Mouse (Mus musculus) kidney, postnatal 4 days (tissue): ENCODE results near the gene 1110008P14Rik.
"Not testable (repeated sequence)": the region's sequence is repeated elsewhere in the genome, so short reads cannot be mapped to it uniquely, and the experiment has no call there.

ENCODE experiments used
- DNase-seq, 2 experiments: peaks; one replicate each; pipeline ENCODE4 v3.0.0; 2021; ENCODE audit warnings: mixed read lengths in 2 of 2

1110008P14Rik gene

DNA sequence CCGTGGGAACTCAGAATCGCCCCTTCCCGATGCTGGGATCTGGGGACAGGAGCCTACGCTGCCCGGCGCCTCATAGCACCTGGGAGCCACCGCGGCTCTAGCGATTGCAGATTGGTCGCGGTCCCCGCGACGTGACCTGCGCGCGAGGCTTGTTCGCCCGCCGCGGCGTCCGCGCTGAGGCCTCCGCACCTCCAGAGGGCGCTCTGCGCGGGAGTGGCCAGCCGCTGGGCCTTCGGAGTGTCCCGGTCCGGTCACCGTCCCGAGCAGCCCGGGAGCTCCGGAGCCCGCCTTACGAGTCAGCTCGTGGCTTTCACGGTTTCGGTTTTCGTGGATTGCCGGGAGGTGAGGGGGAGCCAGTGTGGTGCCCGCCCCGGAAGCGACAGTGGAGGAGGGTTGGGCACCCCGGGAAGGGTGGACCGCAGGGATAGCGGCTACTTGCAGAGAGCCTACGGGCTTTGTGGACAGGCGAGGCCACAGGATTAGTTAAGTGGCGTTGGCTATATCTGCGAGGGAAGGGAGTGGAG, 18.9 kb downstream of the 1110008P14Rik start:
- peak; percentile 93 to 95 for DNase-seq

- not testable (repeated sequence) for DNase-seq
Observed at GRCm38 (mm10) chr2:32362274-32362673, 19.5 kb downstream of the 1110008P14Rik start.

- peak; percentile 80 to 87 for DNase-seq
Observed at GRCm38 (mm10) chr2:32361437-32361836, 20.3 kb downstream of the 1110008P14Rik start.

- DNase-seq = peak; percentile 78 to 86
Observed at GRCm38 (mm10) chr2:32360741-32361140, 21.0 kb downstream of the 1110008P14Rik start.

DNA sequence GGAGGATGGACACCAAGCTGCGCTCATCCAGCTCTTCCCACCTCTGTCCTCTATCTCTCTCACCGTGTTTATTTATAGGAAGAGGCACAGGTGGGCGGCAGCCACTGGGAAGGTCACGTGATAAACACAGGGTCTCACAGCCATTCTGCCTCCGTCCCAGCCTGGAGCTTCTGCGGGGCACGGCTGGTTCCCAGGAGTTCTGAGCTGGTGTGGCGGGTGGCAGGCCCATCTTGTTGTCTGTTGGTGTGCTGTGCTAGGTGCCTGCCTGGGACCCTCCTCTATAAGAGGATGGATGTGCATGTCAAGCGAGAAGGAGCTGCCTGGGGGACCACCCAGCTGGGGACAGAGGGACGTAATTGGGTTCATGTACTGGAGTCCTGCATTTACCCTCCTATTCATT, 23.4 kb downstream of the 1110008P14Rik start:
- no peak for DNase-seq

DNA sequence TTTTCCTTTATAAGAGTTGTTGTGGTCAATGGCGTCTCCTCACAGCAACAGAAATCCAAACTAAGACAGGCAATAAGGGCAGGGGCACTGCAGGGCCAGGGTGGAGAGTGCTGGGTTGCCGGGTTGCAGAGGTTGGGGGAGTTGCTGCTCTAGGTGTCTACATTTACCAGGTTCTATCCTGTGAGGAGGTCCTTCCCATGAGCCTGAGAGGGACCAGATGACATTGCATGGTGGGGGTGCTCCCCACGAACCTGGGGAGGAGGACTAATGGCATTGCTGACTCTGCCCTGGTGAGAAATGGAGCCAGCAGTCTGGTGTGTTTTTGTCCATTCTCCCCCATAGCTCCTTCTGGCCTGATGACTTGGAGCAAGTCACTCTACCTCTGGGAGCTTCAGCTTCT, 24.0 kb downstream of the 1110008P14Rik start:
- DNase-seq = no peak

DNA sequence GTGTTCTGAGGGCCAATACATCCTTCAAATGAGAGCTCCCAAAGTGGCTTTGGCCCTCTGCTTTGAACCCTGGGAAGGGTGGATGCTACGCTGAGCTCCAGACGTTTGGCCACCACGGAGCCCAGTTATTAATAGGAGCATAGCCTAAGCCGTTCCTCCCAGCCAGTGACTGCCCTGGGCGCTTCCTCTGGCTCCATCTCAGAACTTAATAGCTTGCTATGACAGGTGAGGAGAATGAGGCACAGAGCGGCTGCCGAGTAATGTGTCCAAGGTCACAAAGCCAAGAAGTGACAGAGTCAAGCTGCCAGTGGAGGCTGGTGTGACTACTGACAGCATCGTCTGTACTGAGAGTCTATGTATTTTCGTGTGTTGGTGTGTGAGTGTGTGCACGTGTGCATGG, 25.5 kb downstream of the 1110008P14Rik start:
- DNase-seq = no peak

GRCm38 (mm10) chr2:32354336-32354895, 27.3 kb downstream of the 1110008P14Rik start:
- no peak for DNase-seq

GRCm38 (mm10) chr2:32353836-32354235, 27.9 kb downstream of the 1110008P14Rik start:
- no peak for DNase-seq

- peak; percentile 94 to 95 for DNase-seq
Observed at GRCm38 (mm10) chr2:32353007-32353542, 28.7 kb downstream of the 1110008P14Rik start, which contains the start of gene Dnm1. Gene Dnm1, minus strand, starts transcription at chr2:32353338.

- DNase-seq = peak; percentile 56 to 71
Observed at GRCm38 (mm10) chr2:32352151-32353006, 29.4 kb downstream of the 1110008P14Rik start, which contains the start of gene Ciz1. Gene Ciz1, plus strand, starts transcription at chr2:32352327.

DNA sequence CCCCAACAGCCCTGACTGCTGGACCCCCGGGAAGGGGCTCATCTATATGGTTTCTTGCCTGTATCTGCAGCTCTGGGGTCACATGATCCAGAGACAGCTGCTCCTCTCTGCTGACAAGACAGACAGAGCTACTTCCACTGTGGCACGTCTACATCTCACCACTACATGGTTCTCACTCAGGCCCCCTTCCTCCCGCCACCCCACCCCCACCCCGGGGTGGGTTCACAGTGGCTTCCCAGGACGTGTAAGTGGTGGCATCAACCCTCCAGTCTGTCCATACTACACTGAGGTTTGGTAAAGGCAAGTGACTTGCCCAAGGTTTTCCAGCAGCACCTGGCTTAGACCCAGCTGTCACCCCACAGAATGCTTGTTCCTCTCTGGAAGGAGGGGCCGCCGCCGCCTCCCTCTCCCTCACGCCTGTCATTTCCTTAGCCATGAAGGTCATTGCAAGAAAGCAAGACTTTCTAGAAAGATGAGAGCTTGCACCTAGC, 30.2 kb downstream of the 1110008P14Rik start:
- no peak for DNase-seq

DNA sequence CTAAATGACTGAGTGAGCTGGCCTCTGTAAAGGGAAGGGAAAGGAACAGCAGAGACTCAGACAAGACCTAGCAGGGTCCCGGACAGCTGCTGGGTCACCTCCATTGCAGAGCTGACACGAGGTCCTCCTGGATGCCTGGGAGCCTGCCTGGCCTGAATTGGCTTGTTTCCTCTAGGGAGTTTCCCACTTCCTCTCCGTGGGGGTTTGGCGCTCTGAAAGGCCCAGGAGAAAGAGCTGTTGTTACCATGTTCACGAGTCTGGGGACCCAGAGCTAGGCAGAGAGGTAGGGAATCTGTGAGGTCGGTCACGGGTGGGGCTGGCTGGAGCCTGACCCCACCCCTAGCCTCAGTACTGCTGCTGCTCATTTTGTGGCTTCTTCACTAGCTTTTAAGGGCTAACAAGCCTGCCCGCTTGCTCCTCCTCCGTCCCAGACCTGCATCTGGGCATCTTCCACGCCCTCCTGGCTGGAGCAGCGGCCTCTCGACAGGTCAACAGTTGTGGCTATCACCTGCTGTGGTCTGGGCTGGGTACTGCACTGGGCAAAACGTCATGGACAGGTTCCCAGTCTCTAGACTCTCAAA, 31.2 kb downstream of the 1110008P14Rik start:
- DNase-seq = peak in 1 of 2 experiments; percentile 34

- no peak for DNase-seq
Observed at GRCm38 (mm10) chr2:32349625-32350255, 32.0 kb downstream of the 1110008P14Rik start.

DNA sequence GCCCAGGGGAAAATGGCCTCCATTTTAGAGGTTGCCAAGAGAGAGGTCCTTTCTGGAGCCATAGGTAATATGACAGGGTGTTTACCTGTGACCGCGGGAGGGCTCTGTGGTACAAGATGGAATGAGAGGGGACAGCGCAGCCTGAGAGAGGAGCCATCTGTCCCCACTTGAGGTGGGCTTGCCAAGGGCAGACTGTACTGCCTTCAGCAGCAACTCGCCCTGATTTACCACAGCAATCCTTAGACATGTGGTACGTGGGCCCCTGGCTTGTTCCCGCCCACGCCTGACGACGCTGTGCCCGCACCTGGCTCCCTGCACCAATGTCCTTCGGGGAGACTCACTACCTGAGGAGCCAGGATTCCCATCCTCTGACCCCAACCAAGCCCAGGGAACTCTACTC, 33.4 kb downstream of the 1110008P14Rik start:
- DNase-seq = no peak

DNA sequence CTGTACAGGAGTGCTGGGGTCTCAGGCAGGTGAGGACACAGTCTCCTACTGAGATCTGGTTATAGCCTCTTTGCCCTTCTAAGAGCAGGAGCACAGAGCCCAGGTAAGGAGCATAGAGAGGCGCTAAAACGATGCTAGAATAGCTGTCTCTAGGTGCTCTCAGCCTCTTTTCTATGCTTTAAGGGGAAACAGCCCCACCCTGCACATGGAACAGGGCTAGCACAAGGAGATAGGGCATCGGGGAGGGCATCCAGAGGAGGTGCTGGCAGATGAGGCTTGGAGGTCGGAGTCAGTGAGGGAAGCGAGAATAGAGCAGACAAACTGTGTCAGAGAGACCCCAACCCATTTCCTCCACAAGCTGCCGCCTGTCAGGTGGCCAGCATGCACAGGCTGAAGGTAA, 34.7 kb downstream of the 1110008P14Rik start:
- DNase-seq = no peak

GRCm38 (mm10) chr2:32344598-32345321, 37.0 kb downstream of the 1110008P14Rik start:
- DNase-seq = no peak

- DNase-seq = peak in 1 of 2 experiments; percentile 36
Observed at GRCm38 (mm10) chr2:32344056-32344455, 37.7 kb downstream of the 1110008P14Rik start.

DNA sequence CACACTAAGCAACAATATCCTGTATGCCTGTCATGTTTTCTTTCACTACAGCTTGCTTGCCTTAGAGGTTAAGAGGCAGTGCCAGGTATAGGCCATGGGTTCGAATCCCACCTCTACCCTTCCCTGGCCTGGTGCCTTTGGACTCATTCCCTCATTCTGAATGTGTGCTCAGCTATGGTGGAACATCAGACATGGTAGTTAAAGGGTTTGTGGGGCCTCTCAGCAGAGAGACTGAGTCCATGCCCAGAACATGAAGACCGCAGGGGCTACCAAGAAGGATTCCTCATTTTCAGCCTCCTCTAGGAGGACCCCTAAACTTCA, 38.4 kb downstream of the 1110008P14Rik start:
- no peak for DNase-seq

- DNase-seq = no peak
Observed at GRCm38 (mm10) chr2:32342539-32343350, 39.0 kb downstream of the 1110008P14Rik start.

DNA sequence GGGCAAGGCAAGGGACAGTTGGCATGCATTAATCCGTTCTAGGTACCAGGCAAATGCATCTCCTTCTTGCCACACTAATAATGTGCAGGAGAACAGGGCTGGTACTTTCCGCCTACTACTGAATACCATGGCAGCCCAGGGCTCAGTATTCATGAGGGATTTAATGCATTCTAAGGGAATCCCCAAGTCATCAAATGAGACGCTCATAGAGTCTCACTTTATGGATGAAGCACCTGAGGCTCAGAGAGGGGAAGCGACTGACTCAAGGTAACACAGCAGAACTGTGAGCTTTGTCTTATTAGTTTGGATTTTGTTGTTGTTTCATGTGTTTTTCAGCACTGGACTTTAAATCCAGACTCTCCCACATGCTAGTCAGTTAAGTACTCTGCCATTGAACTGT, 39.7 kb downstream of the 1110008P14Rik start:
- no peak for DNase-seq
